9 mouse cellular contexts compared by ENCODE assay signal in genomic region chr9:113719063-113719462, GRCm38 (mm10). TPM values are rescaled to one million over a fixed set of nuclear protein-coding genes. Genes with fewer than 3 reads are reported as not detected.
DNase-seq lines count a peak whose midpoint lies in the region; ATAC-seq and TF ChIP-seq lines count a peak whose summit lies in the region.
"Had no signal": no experiment of that assay in that cellular context is flagged by ENCODE, and none has a peak within 500 bp of the region (broad histone marks: within the 10 kb centered on the region; RNA-seq: fewer than 3 reads in every experiment).

No protein-coding gene starts in this region.

- H3K9me3 ChIP-seq in heart, embryonic 10.5 days = no peaks in the 10 kb centered on the region
- no peaks in the 10 kb centered on the region for H3K9me3 ChIP-seq in stomach, embryonic 16.5 days (replicated peaks; ENCODE audit: control insufficient read depth, low read length)
- H3K9me3 ChIP-seq: stomach, embryonic 15.5 days had no signal

- 0 out of 2 replicates have a peak, but pooled peaks cover 2% of the 10 kb centered on the region for H3K4me1 ChIP-seq in heart, embryonic 10.5 days
- no peaks in the 10 kb centered on the region for H3K4me1 ChIP-seq in stomach, embryonic 16.5 days (ENCODE audit: control insufficient read depth, insufficient read depth, low read length)
- H3K4me1 ChIP-seq: stomach, embryonic 15.5 days had no signal

- intact Hi-C loops in left cerebral cortex, adult 2 months (cut with DNase I) = no loop called here

- WGBS in heart, embryonic 10.5 days = 50% methylated on average over 5 of the region's 5 CpGs
- 44% methylated on average over 5 of the region's 5 CpGs for WGBS in stomach, embryonic 16.5 days

- H3K4me2 ChIP-seq in stomach, embryonic 16.5 days (ENCODE audit: low read depth, low read length) = no peak overlapping the region
- H3K4me2 ChIP-seq: stomach, embryonic 15.5 days had no signal

- TF ChIP-seq CTCF in left cerebral cortex, adult 2 months (IDR thresholded peaks at IDR 0.05) = peak; percentile 68

- no peak overlapping the region for H3K27ac ChIP-seq in heart, embryonic 10.5 days
- H3K27ac ChIP-seq in left cerebral cortex, adult 2 months = no peak overlapping the region
- H3K27ac ChIP-seq in stomach, embryonic 16.5 days (ENCODE audit: low read length) = no peak overlapping the region
- H3K27ac ChIP-seq: stomach, embryonic 15.5 days had no signal

- H3K27me3 ChIP-seq in heart, embryonic 10.5 days (ENCODE audit: insufficient read depth, poor library complexity, severe bottlenecking) = no peaks in the 10 kb centered on the region
- no peaks in the 10 kb centered on the region for H3K27me3 ChIP-seq in stomach, embryonic 16.5 days (ENCODE audit: control insufficient read depth, insufficient read depth, low read length)
- H3K27me3 ChIP-seq: stomach, embryonic 15.5 days had no signal

- 0 out of 2 replicates have a peak, but pooled peaks have one; percentile 46 for ATAC-seq in erythroid progenitor cell, adult 5-6 weeks (replicated peaks; ENCODE audit: low FRiP score, poor library complexity, severe bottlenecking)
- 0 out of 2 replicates have a peak, but pooled peaks have one; percentile 56 for ATAC-seq in stomach, embryonic 16.5 days (ENCODE audit: insufficient read depth, low FRiP score)

- H3K9ac ChIP-seq in stomach, embryonic 16.5 days (ENCODE audit: low read length) = no peak overlapping the region
- H3K9ac ChIP-seq: stomach, embryonic 15.5 days had no signal

- no peak overlapping the region for H3K4me3 ChIP-seq in heart, embryonic 10.5 days
- no peak overlapping the region for H3K4me3 ChIP-seq in left cerebral cortex, adult 2 months
- no peak overlapping the region for H3K4me3 ChIP-seq in stomach, embryonic 16.5 days (replicated peaks; ENCODE audit: low read length)
- H3K4me3 ChIP-seq: stomach, embryonic 15.5 days had no signal

- peak; percentile 88 for DNase-seq in heart, adult 11 months
- no peak for DNase-seq in heart, embryonic 10.5 days (ENCODE audit: low spot score)
- DNase-seq in thymus, postnatal 4 days = peak; percentile 42
- no peak for DNase-seq in thymus, adult 18-20 months
- DNase-seq in left cerebral cortex, adult 2 months (ENCODE audit: extremely low spot score in 1 of 2, low spot score in 2 of 2) = peak in 1 of 2 experiments; percentile 35
- no peak for DNase-seq in urinary bladder, postnatal 36 days (ENCODE audit: low spot score in 2 of 2)

- no peaks in the 10 kb centered on the region for H3K36me3 ChIP-seq in heart, embryonic 10.5 days
- no peaks in the 10 kb centered on the region for H3K36me3 ChIP-seq in stomach, embryonic 16.5 days (ENCODE audit: control insufficient read depth, insufficient read depth, low read length)
- H3K36me3 ChIP-seq: stomach, embryonic 15.5 days had no signal

RNA-seq across cellular contexts. Expression of gene Pdcd6ip, which starts 11.0 kb away (rescaled TPM):
- 67.7 and 78.6 TPM in 2 replicates for polyA plus RNA-seq in heart, embryonic 10.5 days (2016; fragmentation: Nextera tagmentation; extraction: Ambion mirVana)
- total RNA-seq in erythroid progenitor cell, adult 5-6 weeks (2015; ENCODE audit: low replicate concordance) = 80.4 and 109 TPM in 2 replicates
- total RNA-seq in erythroid progenitor cell, adult 5-6 weeks (2017; ENCODE audit: low replicate concordance) = 68.8 and 102 TPM in 2 replicates
- total RNA-seq in left cerebral cortex, adult 2 months (2021) = 10 to 100 TPM; 70.4 to 80.8 TPM
- polyA plus RNA-seq in stomach, embryonic 16.5 days (2015; fragmentation: Nextera tagmentation; extraction: Ambion mirVana) = 99.5 and 113 TPM in 2 replicates

RNA-seq across cellular contexts. Expression of gene Clasp2, which starts 22.2 kb away (rescaled TPM):
- polyA plus RNA-seq in heart, embryonic 10.5 days (2016; fragmentation: Nextera tagmentation; extraction: Ambion mirVana) = 24.3 and 28.3 TPM in 2 replicates
- total RNA-seq in erythroid progenitor cell, adult 5-6 weeks (2015; ENCODE audit: low replicate concordance) = 24.1 and 25.6 TPM in 2 replicates
- 31.3 and 36.2 TPM in 2 replicates for total RNA-seq in erythroid progenitor cell, adult 5-6 weeks (2017; ENCODE audit: low replicate concordance)
- 100 to 1,000 TPM; 212 TPM for total RNA-seq in left cerebral cortex, adult 2 months (2021)
- 22.5 and 25.0 TPM in 2 replicates for polyA plus RNA-seq in stomach, embryonic 16.5 days (2015; fragmentation: Nextera tagmentation; extraction: Ambion mirVana)

Comparison
In these comparisons a context has a peak if more than half of its experiments do, and no peak if none do; other contexts are left out.
1. DNase-seq: peak in heart, adult 11 months (single experiment) and thymus, postnatal 4 days (single experiment); none in heart, embryonic 10.5 days (single experiment), thymus, adult 18-20 months (0 of 2) and urinary bladder, postnatal 36 days (0 of 2).
2. RNA of gene Clasp2, which starts 22.2 kb away (total RNA-seq): 212 TPM in left cerebral cortex, adult 2 months; 24.1 to 36.2 TPM in erythroid progenitor cell, adult 5-6 weeks; every median in the first group is over 4 times any median in the second.